Mouse (Mus musculus) liver, adult 2 months (tissue): ENCODE results near the gene Ntng2. TPM values are rescaled to one million over a fixed set of nuclear protein-coding genes. Genes with fewer than 3 reads are reported as not detected.

Experiments used
- DNase-seq: peaks from one replicate; pipeline ENCODE4 v3.0.0-alpha.2; 2011; ENCODE audit warnings: low read depth, low spot score; ENCODE audit errors: extremely low read depth
- H3K27ac ChIP-seq: fragments of 200-500 bp; replicated peaks from 2 replicates; pipeline ENCODE4 v1.5.1; 2012; ENCODE audit warnings: low read depth, mild to moderate bottlenecking, control low read depth, inconsistent platforms, low read length; ENCODE audit not compliant: insufficient read depth
- H3K27me3 ChIP-seq: fragments of 200-500 bp; 2 replicates; pipeline ENCODE4 v1.6.1; 2012; ENCODE audit warnings: mild to moderate bottlenecking, moderate library complexity, low read length, inconsistent platforms; ENCODE audit not compliant: control insufficient read depth, insufficient read depth
- H3K36me3 ChIP-seq: fragments of 200-500 bp; 2 replicates; pipeline ENCODE4 v1.6.1; 2012; ENCODE audit warnings: low read length, inconsistent platforms; ENCODE audit not compliant: control insufficient read depth, insufficient read depth
- H3K4me1 ChIP-seq: fragments of 200-500 bp; 2 replicates; pipeline ENCODE4 v1.6.1; 2011; ENCODE audit warnings: low read length; ENCODE audit not compliant: control insufficient read depth, insufficient read depth
- H3K4me3 ChIP-seq: fragments of 200-500 bp; 2 replicates; pipeline ENCODE4 v1.5.1; 2011; ENCODE audit warnings: low read depth, mild to moderate bottlenecking, control low read depth, low read length, moderate library complexity; ENCODE audit not compliant: insufficient read depth
- H3K79me2 ChIP-seq: fragments of 200-500 bp; 2 replicates; pipeline ENCODE4 v1.6.1; 2012; ENCODE audit warnings: inconsistent platforms, mild to moderate bottlenecking, low read length, moderate library complexity; ENCODE audit not compliant: control insufficient read depth, insufficient read depth
- H3K9ac ChIP-seq: fragments of 200-500 bp; 2 replicates; pipeline ENCODE4 v1.6.1; 2012; ENCODE audit warnings: low read depth, mild to moderate bottlenecking, control low read depth, inconsistent platforms, low read length
- CTCF ChIP-seq: fragments of 200-500 bp; IDR thresholded peaks from 2 replicates; pipeline ENCODE4 v1.5.1; 2011; ENCODE audit warnings: low read depth, low read length, control low read depth
- POLR2A ChIP-seq: fragments of 200-500 bp; IDR thresholded peaks from 2 replicates; pipeline ENCODE4 v1.6.1; 2011; ENCODE audit warnings: low read length, control low read depth; ENCODE audit not compliant: insufficient read depth; ENCODE audit errors: extremely low read depth
- WGBS: fragments of 180-500 bp; shearing (Covaris S2); methylation state at CpG from one replicate; pipeline ENCODE4 v1.1.7; 2018; 5-methylcytosine and 5-hydroxymethylcytosine counted together
- polyA plus RNA-seq: library from polyadenylated mRNA; depleted of rRNA; stranded (reverse); fragments of >200 nt; gene quantifications from 2 replicates; pipeline ENCODE4 v1.2.3, GENCODE M21; 2012
- total RNA-seq: library from RNA; depleted of rRNA; stranded (reverse); fragments of >200 nt; gene quantifications from 2 replicates; pipeline ENCODE4 v1.2.3, GENCODE M21; 2014

Gene Ntng2
- total and polyA plus RNA-seq, 2 experiments = 1.5 to 5.1 TPM

DNA sequence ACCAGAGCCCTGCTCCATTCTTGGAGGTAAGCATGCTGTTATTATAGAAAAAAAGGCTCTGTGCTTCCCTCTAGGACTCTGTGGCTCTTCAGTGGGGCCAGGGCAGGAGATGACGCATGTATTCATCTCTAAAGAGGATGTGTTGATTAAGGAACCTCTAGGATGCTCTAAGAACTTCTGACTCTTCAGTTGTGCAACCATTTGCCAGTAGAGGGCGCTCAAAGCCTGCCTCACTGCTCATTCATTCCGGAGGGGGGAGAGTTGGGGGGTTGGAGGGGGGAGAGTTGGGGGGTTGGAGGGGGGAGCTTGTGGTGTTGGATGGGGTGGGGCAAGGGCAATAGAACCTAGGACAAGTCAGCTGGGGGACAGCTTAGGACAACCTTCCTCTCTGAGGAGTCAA is 52.9 kb downstream of the Ntng2 start:
- 0% methylated on average over 3 of the region's 3 CpGs for WGBS
- Histone ChIP-seq H3K9ac (no peak overlapping the region), H3K4me3 (no peak overlapping the region), H3K79me2 (no peaks in the 10 kb centered on the region), H3K36me3 (no peaks in the 10 kb centered on the region), H3K27ac (no peak overlapping the region), H3K4me1 (no peaks in the 10 kb centered on the region), H3K27me3 (peaks cover 7% of the 10 kb centered on the region)
- peak; percentile 21 for DNase-seq
- TF ChIP-seq POLR2A = no peak
- TF ChIP-seq CTCF = peak; percentile 62

DNA sequence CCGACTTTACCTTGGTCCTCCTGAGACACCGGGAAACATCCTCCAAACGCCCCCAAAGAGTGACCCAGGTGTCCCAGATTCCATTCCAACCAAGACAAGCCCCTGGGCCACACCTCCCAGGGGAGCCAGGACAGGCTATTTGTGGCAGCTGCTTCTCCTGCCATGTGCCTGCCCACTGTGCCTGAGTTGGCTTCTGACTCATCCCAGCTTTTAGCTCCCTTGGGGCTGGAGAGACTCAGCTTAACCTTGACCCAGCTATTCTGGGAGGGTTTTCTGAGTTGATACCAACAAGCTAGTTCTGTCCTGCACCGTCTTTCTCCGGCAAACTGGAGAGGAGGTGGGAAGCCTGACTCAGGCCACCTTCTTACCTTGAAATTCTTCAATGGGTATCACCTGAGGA is 54.4 kb downstream of the Ntng2 start:
- H3K27me3 ChIP-seq = peaks cover 10% of the 10 kb centered on the region
- H3K27ac ChIP-seq = no peak overlapping the region
- no peak overlapping the region for H3K9ac ChIP-seq
- no peaks in the 10 kb centered on the region for H3K36me3 ChIP-seq
- H3K4me1 ChIP-seq = no peaks in the 10 kb centered on the region
- WGBS = 73% methylated on average over 5 of the region's 5 CpGs
- no peak for TF ChIP-seq POLR2A
- no peak for TF ChIP-seq CTCF
- DNase-seq = no peak
- H3K4me3 ChIP-seq = no peak overlapping the region
- H3K79me2 ChIP-seq = no peaks in the 10 kb centered on the region

DNA sequence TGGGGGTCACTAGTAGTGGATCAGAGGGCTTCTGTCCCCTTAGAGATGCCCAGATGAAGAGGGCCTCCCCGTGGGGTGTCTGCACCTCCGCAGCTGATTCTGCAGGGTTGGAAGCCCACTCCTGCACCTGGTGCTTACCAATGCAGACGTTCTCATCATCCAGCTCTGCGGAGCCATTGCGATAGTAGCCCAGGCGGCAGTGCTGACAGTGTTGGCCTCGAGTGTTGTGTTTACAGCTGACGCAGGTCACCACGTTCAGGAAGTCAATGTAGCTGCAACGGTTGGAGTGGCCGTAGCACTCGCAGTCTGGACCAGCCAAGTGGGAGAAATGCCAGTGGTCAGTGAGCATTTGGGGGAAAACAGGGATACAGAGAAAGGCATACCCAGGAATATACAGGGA is 56.0 kb downstream of the Ntng2 start:
- H3K4me1 ChIP-seq = no peaks in the 10 kb centered on the region
- H3K36me3 ChIP-seq = no peaks in the 10 kb centered on the region
- no peak overlapping the region for H3K4me3 ChIP-seq
- TF ChIP-seq CTCF = no peak
- TF ChIP-seq POLR2A = no peak
- 65% methylated on average over 12 of the region's 12 CpGs for WGBS
- no peak overlapping the region for H3K9ac ChIP-seq
- no peaks in the 10 kb centered on the region for H3K79me2 ChIP-seq
- H3K27me3 ChIP-seq = peaks cover 10% of the 10 kb centered on the region
- H3K27ac ChIP-seq = no peak overlapping the region
- no peak for DNase-seq

DNA sequence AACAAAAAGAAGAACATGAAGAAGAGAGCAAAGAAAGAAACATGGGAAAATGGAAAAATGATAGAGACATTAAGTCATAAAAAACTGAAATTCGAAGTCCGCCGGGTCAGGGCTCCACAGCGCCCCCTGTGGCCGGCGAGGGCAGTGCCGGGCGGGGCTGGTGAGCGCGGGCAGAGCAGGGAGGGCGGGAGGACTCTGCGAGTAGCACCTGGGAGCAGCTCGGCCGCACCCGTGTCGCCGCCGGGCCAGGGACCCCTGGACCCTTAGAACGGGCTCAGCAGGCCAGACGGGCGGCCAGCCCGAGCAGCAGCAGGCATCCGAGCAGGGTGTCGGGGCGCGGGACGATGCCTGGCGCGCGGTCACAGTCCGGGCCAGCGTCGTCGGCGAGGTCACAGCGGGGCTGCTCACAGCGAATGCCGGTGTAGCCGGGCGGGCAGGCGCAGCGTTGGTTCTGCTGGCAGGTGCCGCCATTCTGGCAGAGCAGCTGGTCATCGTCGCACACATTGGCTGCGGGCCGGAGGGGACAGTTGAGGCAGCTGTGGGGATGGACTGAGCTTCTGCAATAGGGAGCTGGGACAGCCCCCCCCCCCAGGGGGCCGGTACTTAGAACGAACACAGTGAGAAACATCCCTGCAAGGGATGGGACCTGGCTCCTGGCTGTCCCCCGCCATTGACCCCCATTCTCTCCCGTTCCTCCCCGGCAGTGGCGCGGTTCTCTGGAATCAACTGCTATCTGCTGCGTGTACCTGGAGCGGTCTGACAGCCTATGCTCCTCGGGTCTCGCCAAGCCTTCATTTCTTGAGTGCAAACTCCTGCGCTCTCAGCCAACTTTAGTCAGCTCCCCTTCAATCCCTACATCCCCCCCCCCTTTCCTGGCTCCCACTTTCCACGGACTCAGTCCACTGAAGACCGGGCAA is 58.0 kb downstream of the Ntng2 start:
- no peaks in the 10 kb centered on the region for H3K79me2 ChIP-seq
- WGBS = 4% methylated on average over 61 of the region's 61 CpGs
- H3K4me3 ChIP-seq = peak overlapping the region; percentile 54; the same call in 1 of the 2 replicates
- H3K9ac ChIP-seq = peak overlapping the region; percentile 62; the same call in 1 of the 2 replicates
- H3K36me3 ChIP-seq = no peaks in the 10 kb centered on the region
- TF ChIP-seq POLR2A = no peak
- TF ChIP-seq CTCF = peak; percentile 86
- peak; percentile 2 for DNase-seq
- H3K27ac ChIP-seq = no peak overlapping the region
- H3K4me1 ChIP-seq = no peaks in the 10 kb centered on the region
- H3K27me3 ChIP-seq = peaks cover 10% of the 10 kb centered on the region

DNA sequence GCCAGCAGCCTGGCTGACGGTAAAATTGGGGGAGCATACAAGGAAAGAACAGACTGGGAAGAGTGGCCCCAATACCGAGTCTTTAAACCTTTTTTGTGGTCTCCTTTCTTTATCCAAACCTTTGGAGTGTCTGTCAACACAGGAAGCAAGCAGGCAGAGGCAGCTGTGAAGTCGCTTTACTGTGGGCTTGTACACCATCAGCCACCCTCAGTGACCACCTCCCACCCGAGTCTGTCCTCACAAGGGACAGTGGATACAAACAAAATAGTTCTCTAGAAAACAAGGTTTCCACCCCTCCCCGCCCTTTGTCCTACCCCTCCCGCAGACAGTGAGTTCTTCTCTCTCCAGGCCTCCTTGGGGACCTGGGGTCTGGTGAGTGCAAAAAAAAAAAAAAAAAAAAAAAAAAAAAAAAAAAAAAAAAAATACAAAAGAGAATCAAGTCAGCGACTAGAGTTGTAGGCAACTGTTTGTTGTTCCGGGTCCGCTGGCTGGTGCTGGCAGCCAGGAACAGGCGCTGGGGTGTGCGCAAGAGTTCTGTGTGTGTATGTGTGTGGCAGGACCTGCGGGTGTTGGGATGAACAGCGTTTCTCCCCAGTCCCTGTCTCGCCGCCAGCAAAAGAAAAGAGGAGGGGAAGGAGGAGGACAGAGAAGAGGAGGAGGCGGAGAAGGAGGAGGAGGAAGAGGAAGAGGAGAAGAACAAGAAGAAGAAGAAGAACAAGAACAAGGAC is 58.8 kb downstream of the Ntng2 start:
- DNase-seq = no peak
- WGBS = 41% methylated on average over 16 of the region's 16 CpGs

More for the DNA sequence above, 58.8 kb downstream of the Ntng2 start:
- no peaks in the 10 kb centered on the region for H3K4me1 ChIP-seq
- no peaks in the 10 kb centered on the region for H3K79me2 ChIP-seq
- H3K27ac ChIP-seq = no peak overlapping the region
- no peaks in the 10 kb centered on the region for H3K36me3 ChIP-seq
- no peak overlapping the region for H3K9ac ChIP-seq
- no peak for TF ChIP-seq POLR2A
- TF ChIP-seq CTCF = no peak
- no peak overlapping the region for H3K4me3 ChIP-seq
- H3K27me3 ChIP-seq = peaks cover 10% of the 10 kb centered on the region
